Mouse (Mus musculus) embryonic facial prominence, embryonic 15.5 days (tissue): Measurements from ENCODE around the gene Lrpap1. TPM values are rescaled to one million over a fixed set of nuclear protein-coding genes. Genes with fewer than 3 reads are reported as not detected.

ENCODE experiments used
- ATAC-seq: fragments of 200-750 bp; cut with Nextera tagmentation; 2 replicates; pipeline ENCODE4 v1.8.0; 2017; ENCODE audit warnings: low read depth, moderate TSS enrichment; ENCODE audit not compliant: insufficient number of reproducible peaks, low FRiP score, low TSS enrichment
- H3K27ac ChIP-seq: fragments of 300-500 bp; sonication (generic); replicated peaks from 2 replicates; pipeline ENCODE4 v1.5.1; 2015; ENCODE audit warnings: mild to moderate bottlenecking, inconsistent platforms
- H3K27me3 ChIP-seq: fragments of 300-500 bp; sonication (generic); 2 replicates; pipeline ENCODE4 v1.6.1; 2015; ENCODE audit warnings: inconsistent platforms
- H3K36me3 ChIP-seq: fragments of 300-500 bp; sonication (generic); 2 replicates; pipeline ENCODE4 v1.6.1; 2015; ENCODE audit warnings: mild to moderate bottlenecking, inconsistent platforms
- H3K4me1 ChIP-seq: fragments of 300-500 bp; sonication (generic); 2 replicates; pipeline ENCODE4 v1.6.1; 2015; ENCODE audit warnings: inconsistent platforms
- H3K4me2 ChIP-seq: fragments of 300-500 bp; sonication (generic); replicated peaks from 2 replicates; pipeline ENCODE4 v1.6.1; 2015; ENCODE audit warnings: mild to moderate bottlenecking, inconsistent platforms
- H3K4me3 ChIP-seq: fragments of 300-500 bp; sonication (generic); replicated peaks from 2 replicates; pipeline ENCODE4 v1.5.1; 2015; ENCODE audit warnings: mild to moderate bottlenecking, inconsistent platforms
- H3K9ac ChIP-seq: fragments of 300-500 bp; sonication (generic); 2 replicates; pipeline ENCODE4 v1.6.1; 2015; ENCODE audit warnings: inconsistent platforms
- H3K9me3 ChIP-seq: fragments of 300-500 bp; sonication (generic); replicated peaks from 2 replicates; pipeline ENCODE4 v1.6.1; 2016; ENCODE audit warnings: inconsistent platforms
- WGBS: fragments of 180-500 bp; shearing (Covaris S2); methylation state at CpG from one replicate; pipeline ENCODE4 v1.1.7; 2015; 5-methylcytosine and 5-hydroxymethylcytosine counted together
- polyA plus RNA-seq: library from polyadenylated mRNA; unstranded; fragments of >200 nt; fragmentation: Nextera tagmentation; extraction: Ambion mirVana; gene quantifications from 2 replicates; pipeline ENCODE4 v1.2.1, GENCODE M21; 2015

Lrpap1 gene
- polyA plus RNA-seq, 1 experiment from 2014 or later: 127 TPM

DNA sequence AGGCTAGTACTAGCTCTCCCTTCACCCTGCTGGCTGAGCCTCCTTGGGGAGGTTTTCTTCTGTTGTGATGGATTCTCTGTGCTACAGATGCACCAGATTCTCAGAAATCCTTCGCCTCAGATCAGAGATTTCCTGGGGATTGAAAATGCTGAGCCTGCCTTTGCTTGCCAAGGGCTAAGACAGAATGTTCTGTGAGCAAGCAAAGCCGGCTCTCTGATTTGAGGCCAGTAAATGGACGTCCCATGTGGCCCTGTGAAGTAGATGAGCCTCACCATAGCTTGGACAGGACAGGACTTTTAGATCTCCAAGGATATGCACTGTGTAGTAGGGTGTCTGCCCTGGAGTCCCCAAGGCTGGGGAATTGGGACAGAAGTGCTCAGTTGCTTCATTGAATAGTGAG is 20.7 kb downstream of the Lrpap1 start:
- no peak overlapping the region for H3K27ac ChIP-seq
- no peak overlapping the region for H3K4me3 ChIP-seq
- no peak for ATAC-seq
- WGBS: 63% methylated on average over 3 of the region's 3 CpGs
- no peak overlapping the region for H3K4me2 ChIP-seq
- H3K36me3 ChIP-seq: no peaks in the 10 kb centered on the region
- H3K9me3 ChIP-seq: no peaks in the 10 kb centered on the region
- H3K27me3 ChIP-seq: peaks cover 7% of the 10 kb centered on the region; the same call in 1 of the 2 replicates
- no peaks in the 10 kb centered on the region for H3K4me1 ChIP-seq
- no peak overlapping the region for H3K9ac ChIP-seq

DNA sequence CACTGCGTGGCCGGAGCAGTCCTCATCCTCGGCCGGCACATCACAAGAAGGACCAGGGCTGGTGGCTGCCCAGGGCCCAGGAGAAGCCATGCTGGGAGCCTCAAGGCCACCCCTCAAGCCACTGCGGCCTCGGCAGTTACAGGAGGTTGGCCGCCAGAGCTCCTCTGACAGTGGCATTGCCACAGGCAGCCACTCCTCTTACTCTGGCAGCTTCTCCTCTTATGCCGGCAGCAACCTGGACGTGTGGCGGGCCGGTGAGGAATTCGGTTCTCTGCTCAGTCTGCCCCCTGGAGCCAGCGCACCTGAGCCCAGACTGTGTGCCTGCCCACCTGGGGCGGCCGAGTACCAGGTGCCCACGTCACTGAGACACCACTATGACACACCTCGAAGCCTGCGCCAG is 26.5 kb downstream of the Lrpap1 start:
- Histone ChIP-seq H3K27me3 (peaks cover 25% of the 10 kb centered on the region), H3K9me3 (no peaks in the 10 kb centered on the region), H3K4me3 (no peak overlapping the region), H3K9ac (no peak overlapping the region), H3K4me1 (no peaks in the 10 kb centered on the region), H3K27ac (no peak overlapping the region), H3K4me2 (no peak overlapping the region), H3K36me3 (no peaks in the 10 kb centered on the region)
- ATAC-seq: no peak
- 23% methylated on average over 18 of the region's 18 CpGs for WGBS

- WGBS: 56% methylated on average over 1 of the region's 1 CpGs
- H3K4me3 ChIP-seq: no peak overlapping the region
- no peaks in the 10 kb centered on the region for H3K4me1 ChIP-seq
- no peaks in the 10 kb centered on the region for H3K36me3 ChIP-seq
- no peak for ATAC-seq
- no peak overlapping the region for H3K9ac ChIP-seq
- no peak overlapping the region for H3K4me2 ChIP-seq
- H3K9me3 ChIP-seq: no peaks in the 10 kb centered on the region
- H3K27ac ChIP-seq: no peak overlapping the region
- peaks cover 25% of the 10 kb centered on the region for H3K27me3 ChIP-seq
These were observed 29.2 kb downstream of the Lrpap1 start for GRCm38 (mm10) chr5:35076369-35076768.

- Histone ChIP-seq H3K9ac (no peak overlapping the region), H3K27ac (no peak overlapping the region), H3K27me3 (peaks cover 11% of the 10 kb centered on the region), H3K36me3 (no peaks in the 10 kb centered on the region), H3K4me1 (no peaks in the 10 kb centered on the region), H3K4me3 (no peak overlapping the region), H3K4me2 (no peak overlapping the region), H3K9me3 (no peaks in the 10 kb centered on the region)
- WGBS: 72% methylated on average over 9 of the region's 9 CpGs
- no peak for ATAC-seq
These were observed 31.6 kb downstream of the Lrpap1 start for GRCm38 (mm10) chr5:35073992-35074391.

- H3K27ac ChIP-seq: no peak overlapping the region
- no peak overlapping the region for H3K4me2 ChIP-seq
- no peak overlapping the region for H3K9ac ChIP-seq
- H3K9me3 ChIP-seq: no peaks in the 10 kb centered on the region
- H3K4me1 ChIP-seq: no peaks in the 10 kb centered on the region
- no peak overlapping the region for H3K4me3 ChIP-seq
- no peaks in the 10 kb centered on the region for H3K36me3 ChIP-seq
- peaks cover 3% of the 10 kb centered on the region for H3K27me3 ChIP-seq
- 83% methylated on average over 11 of the region's 11 CpGs for WGBS
- ATAC-seq: no peak
These were observed 32.3 kb downstream of the Lrpap1 start for GRCm38 (mm10) chr5:35073235-35073634.

DNA sequence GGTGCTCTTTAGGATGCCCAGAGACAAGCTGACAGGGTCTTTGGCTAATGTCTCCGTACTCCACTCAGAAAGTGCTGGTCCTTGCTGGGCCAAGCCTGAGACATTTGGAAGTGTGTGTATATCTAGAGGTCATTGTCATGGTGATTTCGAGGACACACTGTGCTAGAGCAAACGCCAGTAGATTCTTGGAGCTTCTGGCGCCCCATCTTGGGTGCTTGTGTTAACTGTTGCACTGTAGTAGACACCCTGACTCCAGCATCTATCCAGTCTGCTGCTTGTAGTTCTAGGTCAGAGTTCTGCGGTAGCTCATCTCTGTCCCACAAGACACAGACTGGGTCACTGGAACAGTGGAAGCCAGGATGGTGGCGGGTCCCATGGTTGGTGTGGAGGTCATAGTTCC is 33.7 kb downstream of the Lrpap1 start:
- no peak overlapping the region for H3K4me2 ChIP-seq
- no peaks in the 10 kb centered on the region for H3K4me1 ChIP-seq
- H3K27me3 ChIP-seq: no peaks in the 10 kb centered on the region
- H3K9me3 ChIP-seq: no peaks in the 10 kb centered on the region
- H3K9ac ChIP-seq: no peak overlapping the region
- no peak overlapping the region for H3K27ac ChIP-seq
- no peak overlapping the region for H3K4me3 ChIP-seq
- no peaks in the 10 kb centered on the region for H3K36me3 ChIP-seq
- ATAC-seq: no peak
- WGBS: 93% methylated on average over 6 of the region's 6 CpGs

DNA sequence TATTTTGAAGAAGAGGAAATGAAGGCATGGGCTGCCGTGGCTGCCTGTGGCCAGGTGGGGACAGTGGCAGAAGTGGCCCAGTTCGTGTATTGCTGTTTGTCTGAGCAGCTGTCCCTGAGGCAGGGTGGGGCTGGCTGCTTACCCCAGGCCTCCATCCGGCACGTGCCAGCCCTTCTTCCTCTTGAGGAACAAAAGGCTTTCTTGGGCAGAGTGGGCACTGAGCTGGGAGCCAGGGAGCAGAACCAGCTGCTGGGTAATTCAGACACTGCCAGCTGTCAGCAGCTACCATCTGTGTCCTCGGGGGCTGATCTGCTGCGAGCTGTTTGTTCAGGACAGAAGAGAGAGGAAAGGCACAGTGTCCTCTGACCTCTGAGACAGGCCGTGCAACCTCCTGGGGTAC is 34.6 kb downstream of the Lrpap1 start:
- ATAC-seq: no peak
- WGBS: 39% methylated on average over 7 of the region's 7 CpGs
- H3K9me3 ChIP-seq: no peaks in the 10 kb centered on the region
- H3K27me3 ChIP-seq: no peaks in the 10 kb centered on the region
- H3K36me3 ChIP-seq: no peaks in the 10 kb centered on the region
- no peak overlapping the region for H3K9ac ChIP-seq
- H3K4me1 ChIP-seq: no peaks in the 10 kb centered on the region
- no peak overlapping the region for H3K4me3 ChIP-seq
- no peak overlapping the region for H3K4me2 ChIP-seq
- no peak overlapping the region for H3K27ac ChIP-seq

- H3K36me3 ChIP-seq: no peaks in the 10 kb centered on the region
- H3K27ac ChIP-seq: no peak overlapping the region
- H3K4me3 ChIP-seq: no peak overlapping the region
- 85% methylated on average over 8 of the region's 8 CpGs for WGBS
- H3K4me2 ChIP-seq: no peak overlapping the region
- no peaks in the 10 kb centered on the region for H3K27me3 ChIP-seq
- no peak for ATAC-seq
- H3K9ac ChIP-seq: no peak overlapping the region
- H3K9me3 ChIP-seq: no peaks in the 10 kb centered on the region
- no peaks in the 10 kb centered on the region for H3K4me1 ChIP-seq
These were observed 35.3 kb downstream of the Lrpap1 start for GRCm38 (mm10) chr5:35070314-35070713.

GRCm38 (mm10) chr5:35069841-35070240 is 35.7 kb downstream of the Lrpap1 start:
- 86% methylated on average over 2 of the region's 2 CpGs for WGBS
- no peak for ATAC-seq
- Histone ChIP-seq H3K9ac (no peak overlapping the region), H3K4me2 (no peak overlapping the region), H3K4me3 (no peak overlapping the region), H3K9me3 (no peaks in the 10 kb centered on the region), H3K27ac (no peak overlapping the region), H3K4me1 (no peaks in the 10 kb centered on the region), H3K36me3 (no peaks in the 10 kb centered on the region), H3K27me3 (no peaks in the 10 kb centered on the region)

DNA sequence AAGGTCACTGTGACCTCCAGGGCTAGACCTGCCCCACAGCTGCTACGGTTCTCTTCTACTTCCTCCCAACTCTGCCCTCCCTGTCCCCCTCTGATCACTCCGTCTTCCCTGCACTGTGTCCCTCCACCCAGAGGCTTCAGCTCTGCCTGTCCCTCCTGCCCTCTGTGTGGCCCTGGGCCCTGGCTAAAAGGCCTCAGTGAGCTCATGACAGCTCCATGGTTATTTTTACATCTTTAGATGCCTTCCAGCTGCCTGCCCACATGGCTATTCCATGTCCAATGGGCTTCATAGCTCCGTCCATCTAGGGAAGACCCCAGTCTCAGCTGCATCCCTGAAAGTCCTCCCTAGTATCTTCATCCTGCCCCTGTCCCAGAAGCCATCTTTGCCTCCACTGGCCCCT is 45.5 kb downstream of the Lrpap1 start:
- ATAC-seq: no peak
- no peak overlapping the region for H3K4me3 ChIP-seq
- H3K9me3 ChIP-seq: no peaks in the 10 kb centered on the region
- 67% methylated on average over 3 of the region's 3 CpGs for WGBS
- peaks cover 14% of the 10 kb centered on the region for H3K27me3 ChIP-seq
- H3K4me2 ChIP-seq: no peak overlapping the region
- no peak overlapping the region for H3K9ac ChIP-seq
- no peak overlapping the region for H3K27ac ChIP-seq
- H3K36me3 ChIP-seq: no peaks in the 10 kb centered on the region
- peaks cover 13% of the 10 kb centered on the region for H3K4me1 ChIP-seq

DNA sequence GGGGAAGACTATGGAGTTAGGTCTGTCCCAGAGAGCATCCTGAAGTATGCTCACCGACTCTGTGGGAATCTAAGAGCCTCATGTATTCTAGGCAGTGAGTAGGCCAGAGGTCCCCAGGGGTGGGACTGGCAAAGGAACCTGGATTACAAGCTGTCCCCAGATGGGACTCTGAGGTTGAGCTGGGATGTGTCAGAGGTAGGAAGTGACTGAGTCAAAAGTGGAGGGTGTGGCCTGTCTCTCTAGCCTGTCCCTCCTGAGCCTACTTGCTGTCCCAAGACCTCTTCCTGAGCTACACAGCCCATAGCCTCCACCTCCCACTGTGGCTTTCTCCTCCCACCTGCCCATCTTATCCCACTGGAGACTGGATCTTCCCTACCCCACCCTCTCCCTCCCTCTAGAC is 47.4 kb downstream of the Lrpap1 start:
- Histone ChIP-seq H3K9me3 (no peaks in the 10 kb centered on the region), H3K27me3 (peaks cover 18% of the 10 kb centered on the region), H3K4me2 (0 out of 2 replicates have a peak overlapping the region, but pooled peaks have one; percentile 94), H3K4me1 (peaks cover 13% of the 10 kb centered on the region), H3K9ac (no peak overlapping the region), H3K36me3 (no peaks in the 10 kb centered on the region), H3K27ac (no peak overlapping the region), H3K4me3 (no peak overlapping the region)
- ATAC-seq: no peak
- 57% methylated on average over 1 of the region's 1 CpGs for WGBS

- WGBS: 9% methylated on average over 4 of the region's 4 CpGs
These were observed 48.0 kb downstream of the Lrpap1 start for GRCm38 (mm10) chr5:35057582-35057981.

More at GRCm38 (mm10) chr5:35057582-35057981, 48.0 kb downstream of the Lrpap1 start:
- H3K4me2 ChIP-seq: peak overlapping the region; percentile 94
- peaks cover 13% of the 10 kb centered on the region for H3K4me1 ChIP-seq
- no peak overlapping the region for H3K27ac ChIP-seq
- no peak for ATAC-seq
- no peaks in the 10 kb centered on the region for H3K36me3 ChIP-seq
- no peak overlapping the region for H3K9ac ChIP-seq
- H3K9me3 ChIP-seq: no peaks in the 10 kb centered on the region
- peak overlapping the region; percentile 59 for H3K4me3 ChIP-seq
- peaks cover 18% of the 10 kb centered on the region for H3K27me3 ChIP-seq
